Mouse (Mus musculus) left cerebral cortex, adult 8-10 months (tissue): ENCODE measurements at regions not wholly inside any gene's neighbourhood (a gene's known extent, or its start where the extent isn't known, plus 50 kb on each side); places are given as distances from the start of the nearest gene placed in this dataset.
A peak's percentile ranks its signal among the peaks of the same experiment; 100 is the strongest.

Source experiments
- DNase-seq, 2 experiments: peaks; one replicate each; pipeline ENCODE4 v3.0.0; 2022; ENCODE audit warnings: low spot score in 2 of 2

DNA sequence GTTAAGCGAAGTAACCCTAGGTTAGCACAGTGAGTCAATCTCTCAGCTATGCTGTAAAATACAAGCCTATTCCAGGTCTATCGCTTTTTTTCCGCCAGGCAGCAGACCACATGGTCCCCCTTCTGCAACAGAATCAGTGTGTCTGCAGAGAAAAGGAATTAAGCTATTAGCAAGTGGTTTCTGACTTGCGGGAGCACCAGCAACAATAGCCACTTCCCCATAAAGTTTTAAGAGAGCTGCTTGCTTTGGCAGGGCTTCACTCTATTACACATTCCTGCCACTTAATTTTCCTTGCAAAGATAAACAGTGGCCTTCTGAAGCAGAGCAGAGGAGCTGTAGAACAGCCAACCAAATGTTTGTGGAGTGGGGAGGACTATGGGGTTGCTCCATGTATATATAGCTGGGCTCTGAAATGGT is 59.8 kb upstream of the Osmr start:
- DNase-seq, result no peak

DNA sequence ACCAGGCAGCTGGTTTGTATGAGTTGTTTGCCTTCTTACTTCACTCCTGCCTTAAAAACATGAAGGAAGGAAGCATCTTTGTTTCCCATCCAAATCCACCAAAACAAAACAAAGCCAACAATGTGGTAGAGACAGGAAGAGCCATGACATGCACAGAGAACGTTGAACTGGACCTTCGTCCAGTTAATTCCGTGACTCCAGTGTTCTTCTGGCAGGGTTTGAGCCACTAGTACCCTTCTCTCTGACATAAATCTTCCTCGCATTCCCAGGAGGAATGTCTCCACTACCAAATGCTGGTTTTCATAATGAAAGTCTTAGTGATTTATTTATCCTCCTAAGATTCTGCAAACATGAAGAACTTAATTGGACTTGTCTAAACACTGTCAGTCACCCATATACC is 66.7 kb upstream of the Osmr start:
- no peak for DNase-seq

DNA sequence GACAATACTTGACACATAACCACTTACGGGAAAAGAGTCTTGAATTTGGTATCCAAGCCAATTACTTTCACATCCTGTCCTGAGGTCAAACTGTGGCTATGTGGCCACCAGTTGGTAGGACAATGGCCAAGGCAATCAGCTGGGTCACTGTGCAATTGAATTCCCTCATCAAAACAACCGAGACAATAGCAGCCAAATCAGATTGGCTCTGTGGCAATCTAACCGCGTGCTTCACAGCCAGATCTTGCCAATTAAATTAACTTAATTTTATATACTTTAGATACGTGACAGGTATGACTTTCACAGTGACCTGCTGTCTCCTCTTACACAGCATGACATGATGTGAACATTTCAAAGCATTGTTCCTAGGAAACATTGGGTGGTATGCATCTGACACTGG is 74.5 kb upstream of the Osmr start:
- no peak for DNase-seq

DNA sequence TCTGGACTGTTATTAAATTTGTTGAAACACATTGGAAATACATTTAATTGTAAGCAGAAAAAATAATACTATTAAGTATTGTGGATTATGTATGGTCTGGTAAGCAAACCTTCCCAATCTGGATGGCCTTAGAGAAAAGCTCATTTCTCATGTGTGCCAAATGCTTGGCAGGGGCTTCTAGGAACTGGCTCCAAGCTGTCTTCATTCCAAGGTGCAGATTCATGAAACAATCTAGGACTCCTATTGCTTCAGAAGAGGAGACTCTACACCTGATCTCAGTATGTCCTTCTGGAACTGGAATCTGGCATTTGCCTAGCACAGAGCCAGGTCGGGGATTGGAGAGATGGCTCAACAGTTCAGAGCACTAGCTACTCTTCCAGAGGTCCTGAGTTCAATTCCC is 74.9 kb upstream of the Osmr start:
- DNase-seq, result no peak

DNA sequence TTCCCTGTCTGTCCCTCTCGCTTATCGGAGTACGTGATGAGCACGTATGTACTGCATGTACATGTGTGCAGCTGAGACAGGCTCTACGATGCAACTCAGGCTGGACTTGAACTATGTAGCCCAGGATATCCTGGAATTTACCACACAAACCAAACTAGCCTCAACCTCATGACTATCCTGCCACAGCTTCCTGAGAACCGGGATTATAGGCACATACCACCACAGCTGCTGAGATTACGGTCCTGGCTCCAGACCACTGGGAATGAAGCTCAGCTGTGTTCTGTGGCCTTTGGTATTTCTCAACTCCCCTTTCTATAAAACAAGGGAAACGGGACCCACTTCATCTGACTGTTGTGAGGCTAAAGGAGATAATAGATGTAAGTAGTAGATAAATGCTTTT is 75.7 kb upstream of the Osmr start:
- no peak for DNase-seq

DNA sequence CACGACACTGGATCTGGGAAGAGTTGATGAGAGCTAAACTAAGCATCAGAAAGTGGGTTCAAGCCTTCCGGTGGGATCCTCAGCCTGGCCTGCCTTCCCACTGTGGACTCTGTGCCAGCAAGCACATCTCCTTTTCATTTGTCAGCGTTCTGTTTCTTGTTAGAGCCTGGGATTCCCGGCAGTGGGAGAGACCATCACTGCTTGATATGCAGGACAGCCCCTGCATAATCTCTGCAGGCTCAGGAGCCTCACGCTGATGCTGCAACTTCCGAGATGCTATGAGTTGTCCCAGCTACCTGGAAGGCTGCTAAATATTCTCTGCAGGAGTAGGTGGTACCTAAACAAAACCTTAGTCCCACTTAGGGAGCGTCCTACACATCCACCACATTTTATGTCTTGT is 78.8 kb upstream of the Osmr start:
- peak in 1 of 2 experiments; percentile 11 for DNase-seq

DNA sequence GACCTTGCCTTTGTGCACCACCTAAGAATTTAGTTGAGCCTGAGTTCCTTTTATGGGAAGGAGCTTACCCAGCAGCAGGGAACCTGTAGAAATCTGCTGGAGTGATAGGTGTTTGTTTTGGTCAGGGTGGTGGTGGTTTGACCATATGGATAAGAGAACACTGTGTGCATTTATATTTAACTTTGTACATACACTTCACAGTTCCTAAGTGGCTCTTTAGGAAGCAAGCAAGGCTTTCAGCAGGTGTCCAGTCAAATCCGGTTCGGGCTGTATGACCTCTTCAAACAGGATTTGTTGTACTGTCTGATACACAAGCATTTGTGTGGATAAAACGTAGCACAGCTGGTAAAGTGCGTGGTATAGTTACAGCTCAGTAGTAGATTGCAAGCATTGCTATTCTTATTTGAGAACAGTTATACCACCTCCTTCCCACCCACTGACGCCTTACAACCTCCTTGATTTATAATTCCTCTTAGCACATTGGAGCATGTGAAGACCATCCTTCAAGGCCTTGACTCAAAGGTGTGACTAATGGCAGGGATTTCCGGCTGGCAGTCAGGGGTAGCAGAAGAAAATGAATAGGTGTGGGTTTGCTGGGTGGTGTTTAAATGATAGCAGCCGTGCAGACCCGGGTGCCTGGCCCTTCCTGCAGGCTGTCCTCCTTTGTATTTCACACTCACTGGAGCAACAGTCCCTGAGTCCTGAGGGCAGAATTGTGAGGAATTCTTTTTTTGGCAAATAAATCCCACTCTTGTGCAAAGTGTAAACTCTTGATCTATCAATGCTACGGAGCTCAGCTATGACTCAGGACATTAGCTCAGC is 79.4 kb upstream of the Osmr start:
- DNase-seq, result peak in 1 of 2 experiments; percentile 42

DNA sequence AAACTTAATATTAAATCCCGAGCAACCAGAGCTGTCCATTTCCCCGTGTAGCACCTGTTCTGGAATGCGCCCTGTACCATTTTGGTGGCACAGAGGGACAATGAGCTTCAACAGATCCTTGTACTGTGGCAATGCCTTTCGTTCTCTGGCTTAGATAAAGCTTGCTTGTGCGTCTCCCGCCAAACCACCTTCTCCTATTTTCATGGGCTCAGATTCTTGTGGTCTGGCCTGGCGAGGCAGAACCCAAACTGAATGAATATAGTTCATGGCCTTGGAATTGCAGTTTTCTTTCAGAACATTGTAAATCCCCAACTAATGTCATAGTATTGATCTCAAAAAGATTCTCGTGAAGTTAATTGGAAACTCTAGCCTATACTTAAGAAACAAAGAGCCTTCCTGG is 85.1 kb upstream of the Osmr start:
- DNase-seq, result no peak

DNA sequence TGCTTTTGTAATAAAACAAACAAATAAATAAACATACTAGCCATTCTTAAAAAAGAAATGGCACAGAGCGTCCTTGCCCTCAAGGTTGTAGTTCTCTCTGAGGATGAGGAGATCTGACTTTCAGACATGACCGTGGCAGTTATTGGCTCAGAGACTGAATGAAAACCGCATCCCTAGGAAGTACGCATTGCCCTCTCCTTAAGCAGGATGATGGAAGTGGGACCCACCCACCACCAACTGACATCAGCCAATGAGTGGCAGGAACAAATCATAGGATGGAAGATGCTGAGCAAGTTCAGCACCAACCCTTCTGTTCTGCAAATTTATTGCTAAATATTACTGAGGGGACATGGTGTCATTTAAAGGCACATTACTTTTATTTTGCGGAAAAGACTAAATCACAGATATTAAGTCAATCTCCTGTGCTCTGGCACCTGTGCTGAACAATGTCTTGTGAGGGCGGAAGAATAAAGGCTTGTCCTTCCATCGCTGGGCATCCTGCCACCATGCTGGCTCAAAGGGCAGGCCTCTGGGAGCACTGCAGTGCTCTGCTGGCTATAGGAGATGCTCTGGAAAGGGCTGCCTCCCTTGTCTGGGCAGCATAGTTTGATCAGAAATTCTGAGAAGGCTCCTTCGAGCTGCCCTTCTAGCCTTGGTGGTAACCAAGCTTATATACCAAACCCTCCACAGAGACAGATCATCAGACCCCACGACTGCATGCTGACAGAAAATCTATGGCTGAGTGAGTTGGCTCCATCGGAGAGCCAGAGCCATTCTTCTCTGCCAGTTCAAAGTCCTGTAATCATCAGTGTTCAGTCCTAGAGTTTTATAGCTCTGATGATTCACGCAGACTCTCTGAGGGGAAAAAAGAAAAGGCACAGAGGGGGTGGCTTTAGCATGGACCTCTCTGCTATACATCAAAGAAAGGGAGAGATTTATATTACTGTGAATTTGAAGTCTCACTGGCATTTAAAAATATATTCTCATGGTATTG is 86.3 kb upstream of the Osmr start:
- DNase-seq, result no peak

DNA sequence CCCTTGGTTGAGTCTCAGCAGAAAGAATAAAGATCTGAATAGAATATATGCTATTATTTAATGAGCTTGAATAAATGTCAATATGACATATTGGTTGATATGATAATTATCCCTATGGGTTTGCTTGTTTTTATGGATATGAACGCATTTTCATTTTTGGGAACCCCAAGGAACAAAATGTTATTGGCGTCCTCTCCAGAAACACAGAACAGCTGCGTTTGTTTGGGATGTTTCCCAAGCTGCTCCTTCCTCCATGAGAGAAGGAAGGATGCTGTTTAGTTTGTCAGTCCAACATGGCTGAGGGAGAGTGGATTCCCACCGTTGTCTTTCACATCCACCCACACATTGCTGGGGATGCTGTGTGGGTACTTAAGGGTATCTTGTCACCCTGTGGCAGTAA is 89.9 kb upstream of the Osmr start:
- DNase-seq, result no peak

DNA sequence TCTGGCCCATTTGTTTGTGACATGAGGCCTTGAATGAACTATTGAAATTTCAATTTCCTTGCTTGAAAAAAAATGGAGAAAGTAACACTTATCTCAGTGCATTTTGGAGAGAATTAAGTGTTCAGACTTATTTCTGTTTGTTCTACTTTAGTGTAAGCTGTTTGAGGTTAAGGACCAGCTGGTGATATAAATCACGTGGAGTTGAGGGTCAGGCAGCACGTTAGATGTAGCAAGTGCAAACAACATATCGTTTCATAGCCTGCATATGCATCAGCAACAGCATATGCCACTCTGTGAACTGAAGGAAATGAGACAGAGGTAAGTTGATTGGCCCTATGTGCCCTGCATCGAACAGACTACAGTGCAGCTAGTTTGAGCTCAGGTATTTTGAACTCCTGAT is 90.7 kb upstream of the Osmr start:
- no peak for DNase-seq

DNA sequence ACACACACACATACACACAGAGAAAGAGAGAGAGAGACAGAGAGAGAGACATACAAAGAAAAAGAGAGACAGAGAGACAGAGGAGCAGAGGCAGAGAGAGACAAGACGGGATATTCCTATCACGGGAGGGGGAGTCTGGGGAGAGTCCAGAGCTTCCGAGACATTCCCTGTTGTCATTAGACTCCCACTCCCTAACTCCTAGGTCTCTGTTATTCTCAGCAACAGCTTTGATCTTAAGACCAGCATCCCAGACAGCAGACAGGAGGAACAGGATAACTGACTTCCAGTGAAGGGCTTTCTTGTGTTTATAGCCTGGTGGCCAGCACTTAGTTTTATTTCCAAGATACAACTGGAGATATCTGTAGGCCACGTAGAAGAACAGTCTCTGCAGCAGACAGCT is 99.6 kb upstream of the Osmr start:
- no peak for DNase-seq

DNA sequence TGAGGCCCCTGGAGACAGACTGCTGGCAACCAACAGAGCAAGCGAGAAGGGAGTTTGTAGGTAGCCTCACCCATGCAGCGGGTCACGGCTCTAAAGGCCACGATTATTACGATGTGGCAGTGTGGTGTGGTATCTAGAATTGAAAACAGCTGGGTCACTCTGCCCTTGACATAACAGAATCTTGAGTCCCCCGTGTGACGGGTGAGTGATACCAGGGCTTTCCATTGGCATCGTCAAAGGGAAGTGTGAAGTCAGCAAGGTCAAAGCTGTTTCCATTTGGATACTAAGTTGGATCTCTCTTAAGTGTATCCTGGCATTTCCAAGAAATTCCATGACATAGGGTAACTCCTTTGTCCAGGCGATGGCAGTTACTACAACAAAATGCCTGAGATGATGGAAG is 106.7 kb upstream of the Osmr start:
- DNase-seq, result no peak

DNA sequence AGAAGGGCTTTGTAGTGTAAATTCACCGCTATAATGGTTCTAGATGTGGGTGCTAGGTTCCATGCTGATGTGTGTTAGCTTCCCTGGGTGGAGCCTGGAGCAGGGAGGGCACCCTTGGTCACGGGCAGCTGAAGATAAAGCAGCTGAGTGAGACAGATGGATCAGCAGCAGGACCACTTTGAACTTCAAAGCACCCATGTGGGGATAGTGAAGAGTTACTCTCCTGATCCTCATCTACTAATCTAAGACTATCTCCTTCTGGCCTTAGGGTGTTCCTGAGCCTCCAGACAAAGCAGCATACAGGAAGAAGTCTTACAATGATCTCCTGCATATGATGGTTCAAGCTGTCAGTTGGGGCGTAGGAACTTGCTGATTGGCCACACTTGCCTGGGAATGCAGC is 107.1 kb upstream of the Lifr start:
- no peak for DNase-seq

DNA sequence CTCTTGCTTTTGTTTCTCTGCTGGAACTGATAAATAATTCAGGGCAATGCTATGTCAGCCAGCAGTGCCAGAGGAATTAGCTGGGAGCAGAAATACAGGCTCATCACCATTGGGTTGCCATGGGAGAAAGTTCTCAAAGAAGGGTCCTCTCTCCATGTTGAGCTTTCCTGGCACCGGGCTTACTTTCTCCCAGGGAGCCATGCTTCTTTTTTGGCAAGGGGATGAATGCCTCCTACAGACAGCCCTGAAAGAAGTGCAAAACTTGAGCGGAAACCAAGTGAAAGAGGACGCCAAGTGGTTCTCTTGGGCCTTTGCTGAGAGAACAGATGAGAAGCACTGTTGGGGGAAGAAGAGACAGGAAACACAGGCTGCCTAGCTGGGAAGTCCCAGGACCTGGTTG is 102.2 kb upstream of the Lifr start:
- peak in 1 of 2 experiments; percentile 80 for DNase-seq

DNA sequence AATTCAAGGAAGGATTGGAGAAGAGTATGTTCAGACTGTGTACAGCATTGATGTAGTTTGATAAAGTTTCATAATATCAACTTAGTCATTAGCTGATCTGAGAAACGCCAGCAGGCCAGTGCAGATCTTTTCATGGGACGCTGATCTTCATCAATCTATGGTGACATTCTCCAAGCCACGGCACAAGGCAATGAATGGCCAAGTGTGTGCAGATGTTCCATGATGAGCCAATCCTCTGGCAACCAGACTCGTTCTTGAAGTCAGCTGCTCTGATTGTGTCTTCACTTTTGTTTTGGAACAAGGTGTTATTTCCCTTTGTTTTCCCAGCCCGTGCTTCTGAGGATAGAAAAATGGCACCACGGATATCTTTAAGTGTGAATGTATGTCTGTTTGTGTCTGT is 101.3 kb upstream of the Lifr start:
- DNase-seq, result no peak

DNA sequence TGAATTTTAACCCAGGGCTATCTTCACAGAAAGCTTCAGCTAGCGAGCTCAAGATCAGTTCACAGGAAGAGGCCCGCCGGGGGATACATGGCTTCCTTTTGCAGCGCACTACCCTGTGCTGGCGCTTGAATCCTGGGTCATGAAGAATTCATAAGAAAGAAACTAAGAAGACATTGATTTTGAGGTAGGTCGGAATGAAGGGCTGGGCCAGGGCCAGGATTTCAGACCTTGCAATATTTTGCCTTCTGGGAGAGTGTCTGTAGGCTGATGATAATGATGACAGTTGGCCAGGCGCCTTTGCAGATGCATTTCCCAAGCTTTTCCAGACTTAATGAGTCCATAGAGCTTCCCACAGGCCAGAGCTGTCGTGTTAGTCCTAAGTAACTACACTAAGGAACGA is 97.2 kb upstream of the Lifr start:
- DNase-seq, result no peak

DNA sequence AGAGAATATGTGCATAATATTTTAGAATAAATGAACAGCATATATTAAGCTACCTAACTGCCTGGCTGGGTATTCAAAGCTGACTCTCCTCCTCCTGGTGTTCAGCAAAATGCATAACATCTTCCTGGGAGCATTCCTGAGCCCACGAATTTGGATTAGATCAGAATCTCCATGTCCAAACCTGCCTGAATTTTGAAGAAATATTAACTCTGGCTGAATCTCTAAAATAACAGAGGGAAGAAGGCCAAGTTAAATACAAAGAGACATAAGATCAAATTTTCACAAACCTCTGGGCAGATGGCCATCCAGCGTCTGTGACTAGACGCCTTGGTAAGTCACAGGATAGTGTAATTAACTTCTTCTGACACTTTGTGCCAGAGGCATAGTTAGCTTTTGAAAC is 95.2 kb upstream of the Lifr start:
- DNase-seq, result no peak

DNA sequence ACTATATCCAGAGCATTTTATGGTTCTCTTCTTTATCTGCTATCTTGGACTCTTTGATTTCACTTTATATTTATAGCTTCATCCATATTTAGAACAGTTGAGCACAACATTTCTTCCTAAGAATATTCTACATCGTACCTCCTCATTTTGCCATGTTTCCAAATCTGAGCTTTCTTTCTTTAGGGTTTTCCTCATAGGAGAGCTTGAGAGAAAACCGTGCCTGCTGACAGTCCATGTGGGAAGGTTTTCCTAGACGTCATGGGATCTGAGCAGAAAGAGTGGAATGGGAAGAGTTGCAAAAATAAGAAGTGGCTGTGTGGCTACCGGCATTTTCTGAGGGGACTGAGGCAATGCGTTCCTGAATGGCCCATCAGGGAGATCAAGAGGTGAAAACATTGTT is 92.5 kb upstream of the Lifr start:
- DNase-seq, result no peak

DNA sequence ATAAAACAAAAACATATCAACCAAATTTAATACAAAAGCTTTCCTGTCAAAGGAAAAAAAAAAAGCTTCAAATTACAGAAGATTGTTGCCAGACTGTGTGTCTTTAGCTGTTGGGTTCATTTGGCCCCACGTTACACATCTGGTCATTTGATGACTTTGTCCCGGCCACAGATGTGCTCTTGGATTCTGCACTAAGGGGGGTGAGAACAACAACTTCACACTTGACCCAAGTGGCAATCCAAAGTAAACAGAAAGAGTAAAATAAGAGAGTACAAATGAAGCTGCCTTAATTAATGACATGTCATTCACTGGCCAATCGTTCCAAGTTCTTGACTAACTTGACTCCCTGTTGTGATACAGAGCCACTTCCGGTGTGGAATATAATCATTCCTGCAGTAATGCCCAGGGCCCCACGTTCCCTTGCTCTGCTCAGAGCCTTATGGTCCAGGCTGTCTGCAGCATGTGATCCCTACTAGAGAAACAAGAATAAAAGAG is 91.8 kb upstream of the Lifr start:
- no peak for DNase-seq

DNA sequence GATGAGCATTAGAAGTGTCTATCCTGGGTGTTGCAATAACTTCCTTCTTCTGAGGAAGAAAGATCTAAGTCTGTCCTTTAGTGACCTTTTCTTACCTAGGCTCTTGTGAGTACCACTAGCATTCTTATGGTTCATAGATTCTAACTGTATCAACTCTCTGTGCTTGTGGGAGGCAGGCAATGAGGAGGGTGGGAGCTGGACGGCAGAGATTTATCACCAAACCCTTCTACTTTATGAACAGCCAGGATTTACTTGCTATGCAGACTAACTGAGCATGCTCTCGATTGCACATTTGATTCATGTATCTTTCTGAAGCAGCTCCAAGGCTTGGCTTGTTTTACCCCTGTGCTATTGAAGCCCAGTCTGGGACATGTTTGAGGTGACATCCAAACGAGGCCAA is 90.7 kb upstream of the Lifr start:
- no peak for DNase-seq

DNA sequence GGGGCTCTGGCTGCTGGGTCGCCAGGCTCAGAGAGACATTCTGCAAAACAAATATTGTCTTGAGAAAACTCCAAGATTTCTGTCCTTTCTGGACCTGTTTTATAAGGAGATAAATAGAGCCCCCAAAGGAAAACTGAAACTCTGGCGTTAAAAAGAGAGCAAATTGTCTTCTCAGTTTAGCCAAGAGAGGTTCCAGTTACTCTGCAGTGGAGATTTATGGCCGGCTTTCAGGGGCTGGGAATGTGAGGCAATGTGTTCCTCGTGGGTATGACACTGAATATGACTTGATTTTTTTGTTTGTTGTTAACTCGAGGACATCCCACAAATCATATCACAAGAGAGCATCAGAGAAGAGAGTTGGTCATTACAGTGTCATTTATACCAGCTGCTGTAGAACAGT is 88.2 kb upstream of the Lifr start:
- no peak for DNase-seq
